Mouse (Mus musculus): Measurements from ENCODE around the gene N4bp2.
"Not testable (repeated sequence)": the region's sequence is repeated elsewhere in the genome, so short reads cannot be mapped to it uniquely, and the experiment has no call there.

The N4bp2 gene

DNA sequence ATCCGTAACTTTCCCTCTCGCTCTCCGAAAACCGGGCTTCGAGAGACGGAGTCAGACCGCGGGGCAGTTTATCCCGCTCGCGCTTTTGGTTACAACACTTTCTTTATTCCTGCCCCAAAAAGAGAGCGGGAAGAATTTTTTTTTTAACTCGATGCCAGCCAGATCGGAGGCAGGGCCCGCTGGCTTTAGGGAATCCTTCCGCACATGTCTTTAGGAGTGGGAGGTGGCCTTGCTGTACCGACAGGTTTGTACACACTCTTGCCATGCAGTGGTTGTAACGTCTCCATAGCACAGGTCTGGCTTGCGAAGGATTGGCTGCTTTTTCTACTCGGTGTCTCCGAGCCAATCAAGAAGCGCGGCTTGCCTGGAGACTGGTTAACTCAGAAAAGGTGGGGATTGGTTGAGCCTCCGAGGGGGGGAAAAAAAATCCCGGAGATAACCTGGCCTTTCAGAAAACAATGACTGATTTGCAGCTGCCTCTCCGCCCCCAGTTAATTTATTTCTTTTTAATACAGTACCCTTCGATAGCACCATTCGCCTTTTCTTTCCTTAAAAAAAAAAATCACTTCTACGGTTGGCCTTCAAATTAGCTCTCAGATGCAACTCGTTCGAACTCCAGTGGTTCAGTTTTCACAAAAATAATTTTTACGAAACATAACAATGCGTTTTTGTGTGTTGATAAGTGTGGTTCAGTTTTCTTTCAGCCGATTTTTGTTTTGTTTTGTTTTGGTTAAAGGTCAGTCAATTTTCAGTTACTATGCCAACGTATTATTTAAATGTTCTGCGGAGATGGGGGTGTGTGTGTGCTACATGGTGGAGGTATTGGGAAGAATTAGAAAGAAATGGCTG, 1.7 kb downstream of the N4bp2 start:
- peak; percentile 82 to 84 for DNase-seq

DNA sequence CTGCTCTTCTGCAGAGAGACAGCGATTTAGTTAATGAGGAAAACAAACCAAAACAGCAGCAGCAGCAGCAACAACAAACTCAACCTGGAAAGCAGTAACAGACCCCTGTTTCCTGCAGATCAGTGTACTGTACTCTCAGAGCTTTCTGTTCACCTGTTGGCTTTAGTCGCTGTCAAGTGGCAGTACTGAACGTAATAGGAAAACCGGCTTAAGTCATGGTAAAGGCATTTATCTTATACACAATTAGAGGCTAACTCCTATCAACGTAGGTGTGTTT, 2.3 kb downstream of the N4bp2 start:
- DNase-seq: no peak

DNA sequence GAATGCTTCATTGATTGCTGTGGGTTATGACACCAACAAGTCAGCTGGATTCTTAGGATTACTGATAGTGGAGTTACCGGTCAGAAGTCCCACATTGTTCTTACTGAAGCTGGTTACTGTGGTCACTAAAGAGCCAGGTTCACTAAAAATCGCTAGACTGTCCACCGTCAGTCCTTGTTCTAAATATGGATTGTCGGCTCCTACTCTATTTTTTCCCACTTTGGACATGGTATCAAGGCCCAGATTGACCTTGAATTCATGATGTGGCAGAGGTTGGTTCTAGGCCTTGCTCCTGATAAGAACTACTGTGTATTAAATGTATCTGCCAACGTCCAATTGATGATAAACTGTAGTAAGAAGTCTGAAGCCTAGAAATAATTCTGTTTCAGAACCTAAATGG, 4.7 kb downstream of the N4bp2 start:
- no peak for DNase-seq

GRCm38 (mm10) chr5:65770065-65770464, 6.7 kb downstream of the N4bp2 start:
- DNase-seq: no peak

DNA sequence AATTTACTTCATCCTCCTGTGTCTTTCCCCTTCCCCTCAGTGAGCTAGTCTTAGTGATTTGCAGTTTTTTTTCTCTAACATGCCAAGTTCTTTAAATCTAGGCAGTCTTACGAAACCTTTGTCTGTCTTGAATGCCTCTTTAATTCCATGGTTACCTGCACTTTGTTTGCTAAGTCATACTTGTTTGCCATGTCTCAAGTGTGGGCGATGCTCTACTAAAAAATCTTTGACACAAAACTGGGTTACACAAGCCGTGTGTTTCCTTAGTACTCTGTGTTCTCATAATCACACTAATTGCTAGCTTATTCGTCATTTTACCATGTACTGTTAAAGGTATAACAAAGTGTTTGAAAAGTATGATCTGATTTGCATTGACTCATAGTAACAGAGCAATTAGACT, 7.2 kb downstream of the N4bp2 start:
- DNase-seq: no peak

DNA sequence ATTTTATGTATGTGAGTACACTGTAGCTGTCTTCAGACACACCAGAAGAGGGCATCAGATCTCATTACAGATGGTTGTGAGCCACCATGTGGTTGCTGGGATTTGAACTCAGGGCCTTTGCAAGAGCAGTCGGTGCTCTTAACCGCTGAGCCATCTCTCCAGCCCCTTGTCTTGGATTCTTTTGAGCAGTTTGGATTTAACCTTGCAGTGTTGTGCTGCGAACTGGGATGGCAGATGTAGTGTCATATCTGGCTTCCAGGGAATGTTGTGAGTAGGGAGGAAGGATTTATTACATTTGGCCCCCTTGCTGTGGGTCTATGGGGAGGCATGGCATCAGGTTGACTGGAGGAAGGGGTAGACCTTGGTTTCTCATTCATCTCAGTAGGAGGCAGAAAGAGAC, 10.6 kb downstream of the N4bp2 start:
- not testable (repeated sequence) for DNase-seq

- no peak for DNase-seq
Measured at GRCm38 (mm10) chr5:65776166-65776565, 12.8 kb downstream of the N4bp2 start.

DNA sequence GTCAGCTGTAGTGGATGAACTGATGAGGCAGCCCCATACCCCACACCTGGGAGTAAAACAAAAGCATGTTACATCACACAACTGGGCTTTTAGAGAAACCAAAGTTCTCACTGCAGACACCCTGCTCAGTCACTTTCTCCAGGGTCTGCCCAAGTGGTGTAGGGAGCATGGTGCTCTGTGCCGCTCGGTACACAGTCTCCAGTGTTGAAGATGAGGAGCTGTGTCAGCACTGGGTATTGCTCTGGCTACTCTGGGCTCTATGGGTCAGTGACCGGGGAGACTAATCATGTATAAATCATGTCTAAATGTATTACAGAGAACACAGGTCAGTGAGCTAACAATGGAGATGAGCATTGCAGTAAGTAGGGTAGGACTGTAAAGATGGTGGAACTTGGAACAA, 13.6 kb downstream of the N4bp2 start:
- no peak for DNase-seq

GRCm38 (mm10) chr5:65778986-65779385, 15.7 kb downstream of the N4bp2 start:
- DNase-seq: not testable (repeated sequence)

DNA sequence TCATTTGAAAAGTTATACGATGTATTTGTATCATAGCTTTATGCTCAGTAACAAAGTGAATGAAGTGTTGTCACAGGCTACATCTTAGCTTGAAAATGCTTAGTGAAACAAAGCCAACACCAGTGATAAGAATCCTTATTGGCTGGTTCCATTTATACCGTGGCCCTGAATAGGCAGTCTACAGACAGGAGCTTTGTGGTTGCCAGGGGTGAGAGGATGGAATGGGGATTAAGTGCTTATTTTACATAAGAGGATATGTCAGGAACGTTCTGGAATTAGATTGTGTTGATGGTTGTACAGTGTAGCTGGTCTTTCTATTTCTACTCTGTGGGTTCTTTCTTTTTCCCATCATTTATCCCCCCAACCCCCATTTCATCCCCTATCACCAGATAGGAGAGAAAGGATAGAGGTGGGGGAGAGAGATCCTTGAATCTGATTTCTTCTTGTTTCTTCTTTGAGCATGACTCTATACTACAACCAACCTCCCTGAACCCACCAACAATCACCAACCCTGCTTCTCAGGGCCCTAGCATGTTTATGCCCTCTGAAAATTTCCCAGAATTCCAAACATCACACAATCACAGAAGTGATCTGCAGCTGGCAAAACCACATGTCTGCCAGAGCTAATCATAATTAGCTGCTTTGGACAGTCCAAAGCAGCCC, 16.2 kb downstream of the N4bp2 start:
- DNase-seq: no peak

GRCm38 (mm10) chr5:65781147-65781715, 17.9 kb downstream of the N4bp2 start:
- DNase-seq: no peak

DNA sequence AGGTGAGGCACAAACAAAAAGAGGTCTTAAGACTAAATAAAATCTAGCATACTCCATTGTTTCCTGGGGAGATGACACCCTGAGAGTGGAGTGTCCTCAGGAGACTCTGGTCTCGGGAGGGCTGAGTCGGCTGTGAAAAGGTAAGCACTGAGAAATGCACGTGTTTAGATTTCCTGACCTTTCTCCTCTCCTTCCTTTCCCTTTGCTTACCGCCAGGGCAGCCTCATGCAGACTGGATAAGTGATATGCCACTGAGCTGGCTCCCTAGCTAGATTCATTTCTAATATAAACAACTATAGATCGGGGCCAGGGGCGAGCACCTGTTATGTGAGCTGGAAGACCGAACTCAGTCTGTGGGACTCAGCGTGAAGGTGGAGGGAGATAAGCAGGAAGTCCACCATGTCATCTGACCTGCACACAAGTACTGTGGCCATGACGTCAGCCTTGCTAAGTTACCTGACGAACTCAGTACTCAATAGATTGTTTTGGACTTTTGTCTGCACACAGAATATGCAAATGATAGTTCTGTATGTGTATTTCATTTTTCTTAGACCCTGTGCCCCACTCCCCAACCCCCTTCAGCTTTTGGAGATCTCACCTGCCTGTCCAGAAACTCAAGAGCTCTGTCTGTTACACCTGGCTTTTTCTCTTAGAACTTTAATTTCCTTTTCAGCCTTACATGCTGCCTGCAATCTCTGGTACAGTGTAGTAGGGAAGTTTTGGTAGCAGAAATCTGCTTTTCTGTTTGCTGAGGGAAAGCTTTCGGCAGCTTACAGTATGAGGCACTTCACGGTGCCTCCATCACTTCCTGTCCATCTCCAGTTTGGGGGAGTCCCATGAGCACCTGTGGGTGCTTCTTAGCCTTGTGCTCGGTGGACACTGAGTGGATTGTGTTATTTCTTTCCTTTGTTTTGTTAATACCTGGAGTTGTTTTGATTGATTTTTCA, 18.7 kb downstream of the N4bp2 start:
- no peak for DNase-seq

DNA sequence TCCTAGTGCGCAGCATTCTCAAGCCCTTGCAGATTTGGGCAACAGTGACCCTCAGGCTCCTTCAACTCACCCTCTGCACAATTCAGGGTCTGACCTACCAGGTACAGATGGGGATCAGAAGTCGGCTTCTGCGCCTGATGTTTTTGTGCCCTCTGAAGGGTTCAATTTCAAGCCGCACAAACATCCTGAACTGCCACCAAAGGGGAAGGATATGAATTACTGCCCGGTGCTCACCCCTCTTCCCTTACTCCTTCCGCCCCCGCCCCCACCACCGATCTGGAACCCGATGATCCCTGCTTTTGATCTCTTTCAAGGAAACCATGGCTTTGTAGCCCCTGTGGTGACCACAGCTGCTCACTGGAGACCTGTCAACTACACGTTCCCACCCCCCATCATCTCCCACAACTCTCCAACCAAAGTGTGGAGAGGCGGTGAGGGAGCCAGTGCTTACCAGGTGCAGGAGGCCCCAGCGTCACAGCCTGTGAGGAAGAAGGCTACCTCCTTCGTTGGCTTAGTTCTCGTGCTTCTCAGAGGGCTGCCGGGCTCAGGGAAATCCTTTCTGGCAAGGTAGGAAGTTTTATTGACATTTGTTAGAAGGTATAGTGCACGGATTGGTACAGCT, 27.4 kb downstream of the N4bp2 start:
- no peak for DNase-seq

GRCm38 (mm10) chr5:65794202-65794601, 30.9 kb downstream of the N4bp2 start:
- DNase-seq: no peak

DNA sequence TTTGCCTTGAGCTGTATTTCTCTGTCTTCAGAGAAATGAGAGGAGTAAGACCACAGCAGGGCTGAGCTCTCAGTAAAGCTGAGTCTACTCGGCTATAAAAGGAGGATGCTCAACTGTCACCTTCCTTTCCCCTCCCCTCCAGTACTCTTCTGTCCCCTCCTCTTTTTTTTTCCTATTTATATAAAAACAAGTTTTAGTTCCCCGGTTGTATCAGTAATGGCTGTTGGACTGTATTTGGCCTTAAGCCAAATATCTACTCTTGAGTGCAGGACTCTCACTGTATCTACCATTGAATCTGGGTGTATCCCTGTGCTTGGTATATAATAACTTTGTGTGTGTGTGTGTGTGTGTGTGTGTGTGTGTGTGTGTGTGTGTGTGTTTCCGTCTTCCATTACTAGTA, 31.4 kb downstream of the N4bp2 start:
- DNase-seq: no peak

DNA sequence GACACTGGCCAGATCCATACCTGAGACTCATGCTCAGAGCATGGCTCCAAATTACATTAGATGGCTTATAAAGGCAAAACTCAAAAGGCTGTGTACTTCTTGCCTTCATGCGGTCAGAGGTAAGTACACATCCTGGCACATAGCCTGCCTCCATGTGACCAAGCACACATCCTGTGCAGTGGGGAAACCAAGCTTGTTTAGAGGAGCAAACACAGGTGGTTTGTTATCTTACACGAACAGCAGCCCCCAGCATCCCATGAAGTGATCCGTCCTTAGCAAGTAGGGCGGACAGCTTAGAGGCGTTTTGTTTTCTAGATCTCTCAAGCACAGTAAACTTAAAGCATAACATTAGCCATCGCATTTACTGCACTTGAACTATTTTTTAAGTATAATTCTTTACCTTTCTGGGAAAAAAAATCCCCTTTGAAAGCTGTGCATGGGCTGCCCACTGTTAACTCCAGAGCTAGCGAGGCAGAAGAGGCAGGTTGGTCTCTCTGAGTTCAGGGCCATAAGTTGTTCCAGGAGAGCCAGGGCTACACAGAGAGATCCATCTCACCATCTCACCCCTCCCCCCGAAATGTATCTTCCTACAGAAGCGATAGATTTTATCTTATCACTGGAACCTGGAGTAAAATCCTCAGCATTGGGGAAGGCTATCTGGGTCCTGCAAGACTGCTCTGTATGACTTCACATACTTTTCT, 32.1 kb downstream of the N4bp2 start:
- DNase-seq: no peak

DNA sequence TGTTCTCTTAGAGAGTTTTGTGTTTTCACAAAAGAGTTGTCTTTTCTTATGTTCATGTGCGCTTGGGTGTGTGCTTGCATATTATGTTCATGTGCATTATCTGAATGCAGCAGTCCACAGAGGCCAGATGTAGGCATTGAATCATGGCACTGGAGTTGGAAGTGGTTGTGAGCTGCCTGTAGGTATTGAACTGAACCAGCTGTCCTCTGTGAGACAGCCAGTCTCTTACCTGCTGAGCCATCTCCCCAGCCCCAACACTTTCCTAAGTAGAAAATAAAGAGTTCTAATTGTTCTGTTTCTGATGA, 32.6 kb downstream of the N4bp2 start:
- DNase-seq: no peak

DNA sequence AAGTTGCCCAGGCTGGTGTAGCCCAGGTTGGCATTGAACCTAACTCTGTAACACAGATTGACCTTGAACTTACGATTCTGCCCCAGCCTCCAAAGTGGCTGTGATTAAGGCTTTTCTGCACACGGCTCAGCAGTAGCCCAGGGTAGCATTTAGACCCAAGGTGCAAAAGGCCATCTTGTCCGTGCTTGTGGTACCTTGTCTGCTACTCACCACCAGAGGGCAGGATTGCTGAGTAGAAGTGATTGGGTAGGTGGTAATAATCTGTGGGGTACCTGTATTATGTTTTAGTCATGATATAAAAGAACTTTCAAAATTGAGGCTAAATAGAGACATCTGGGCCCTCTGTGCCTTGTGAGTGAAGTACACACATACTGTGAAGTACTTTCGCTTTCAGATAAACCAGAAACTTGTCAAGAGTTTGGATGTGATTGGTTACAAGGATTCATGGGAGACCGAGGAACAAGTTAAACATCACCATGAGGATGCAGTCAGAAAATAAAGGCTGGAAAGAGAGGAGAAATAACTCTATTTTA, 60.3 kb downstream of the N4bp2 start:
- peak in 1 of 2 experiments; percentile 7 for DNase-seq

DNA sequence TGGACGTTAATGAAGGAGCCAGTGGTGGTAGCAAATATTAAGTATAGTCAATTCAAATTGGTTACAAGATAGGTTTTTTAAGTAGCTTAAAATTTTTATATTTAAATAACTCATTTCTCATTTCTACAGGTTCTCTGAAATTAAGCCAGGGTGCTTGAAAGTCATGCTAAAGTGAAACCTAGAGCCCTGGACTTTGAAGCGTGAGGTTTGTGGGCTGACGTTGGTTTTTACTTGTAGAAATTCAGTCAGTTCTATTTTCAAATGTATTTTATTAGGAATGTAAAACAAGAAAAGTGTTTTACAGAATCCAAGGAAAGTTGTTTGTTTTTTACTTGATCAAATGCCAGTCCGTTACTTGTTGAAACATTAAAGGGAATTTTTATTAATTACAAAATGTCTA, 63.2 kb downstream of the N4bp2 start:
- no peak for DNase-seq

DNA sequence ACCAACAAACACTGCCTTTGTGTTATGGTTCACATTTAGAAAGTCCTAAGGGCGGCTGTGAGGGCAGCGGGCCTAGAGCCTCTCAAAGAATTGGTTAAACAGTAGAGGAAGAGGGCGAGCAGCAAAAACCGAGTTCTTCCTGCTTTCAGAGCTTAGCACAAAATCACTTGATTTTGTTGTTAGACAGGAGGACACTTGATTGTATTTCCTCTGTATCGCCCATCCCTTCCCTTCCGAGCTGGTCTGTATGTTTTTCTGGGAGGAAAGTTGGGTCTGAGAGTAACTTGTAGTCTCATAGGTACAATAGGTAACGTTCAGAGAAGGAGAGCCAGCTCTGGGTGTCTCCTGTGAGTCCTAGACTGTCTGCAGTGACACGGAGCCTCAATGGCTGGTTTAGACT, 63.8 kb downstream of the N4bp2 start:
- no peak for DNase-seq

DNA sequence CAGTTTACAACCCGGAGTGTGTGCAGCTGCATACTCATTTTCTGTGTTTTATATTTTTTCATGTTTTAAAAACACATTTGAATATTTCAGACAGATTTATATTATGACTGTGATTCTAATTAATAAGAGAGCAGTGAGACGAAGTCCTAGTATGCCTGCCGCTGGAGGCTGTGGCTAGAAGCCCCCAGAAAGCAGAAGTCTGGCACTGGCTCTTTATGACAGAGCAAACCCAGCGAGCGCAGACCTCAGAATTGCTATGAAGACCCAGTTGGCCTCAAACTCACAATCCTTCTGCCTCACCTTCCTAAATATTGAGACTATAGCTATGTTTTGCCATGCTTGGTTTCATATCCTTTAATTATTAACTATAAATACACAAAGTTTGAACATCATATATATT, 64.9 kb downstream of the N4bp2 start:
- no peak for DNase-seq

- no peak for DNase-seq
Measured at GRCm38 (mm10) chr5:65829059-65829458, 65.7 kb downstream of the N4bp2 start.

Data from cerebellum, postnatal 36 days (tissue).